Mouse (Mus musculus) CH12.LX (cell line): ENCODE measurements around the gene Pced1b. TPM values are rescaled to one million over a fixed set of nuclear protein-coding genes. Genes with fewer than 3 reads are reported as not detected.

Experiments used
- DNase-seq: peaks from one replicate; pipeline ENCODE4 v3.0.0-alpha.2; 2013; ENCODE audit errors: extremely low read depth
- H3K27ac ChIP-seq: 2 replicates; pipeline ENCODE4 v1.5.1; 2012; ENCODE audit warnings: low read depth, mild to moderate bottlenecking, control low read depth, moderate library complexity; ENCODE audit not compliant: insufficient read depth
- H3K27me3 ChIP-seq: replicated peaks from 2 replicates; pipeline ENCODE3; 2012; ENCODE audit warnings: inconsistent platforms
- H3K36me3 ChIP-seq, 2 experiments: replicated peaks in 1 of 2; 2 replicates each; pipeline versions ENCODE3 to v1.6.1; 2012; ENCODE audit warnings: inconsistent platforms in 1 of 2, low read length in 1 of 2, mild to moderate bottlenecking in 1 of 2, mixed read lengths in 1 of 2, moderate library complexity in 1 of 2; ENCODE audit not compliant: control insufficient read depth in 1 of 2, insufficient read depth in 1 of 2
- H3K4me1 ChIP-seq, 2 experiments: 2 replicates each; pipeline ENCODE4 v1.6.1; 2012; ENCODE audit warnings: inconsistent platforms in 1 of 2, moderate library complexity in 1 of 2; ENCODE audit not compliant: insufficient read depth in 2 of 2, control insufficient read depth in 1 of 2
- H3K4me2 ChIP-seq: 2 replicates; pipeline ENCODE4 v1.6.1; 2012; ENCODE audit warnings: low read depth, mild to moderate bottlenecking, control low read depth; ENCODE audit not compliant: poor library complexity, insufficient read depth, severe bottlenecking
- H3K4me3 ChIP-seq, 3 experiments: fragments of 150-350 bp in 1 of 3; sonication (generic) in 1 of 3; replicated peaks in 1 of 3; 2 replicates each; pipeline versions ENCODE3 to v1.5.1; 2011 to 2012; ENCODE audit warnings: low read depth in 2 of 3, low read length in 2 of 3, mild to moderate bottlenecking in 2 of 3, moderate library complexity in 2 of 3, control low read depth in 1 of 3, improper control_type of control experiment in 1 of 3, inconsistent platforms in 1 of 3, mixed read lengths in 1 of 3; ENCODE audit not compliant: poor library complexity in 1 of 3
- H3K79me2 ChIP-seq: replicated peaks from 2 replicates; pipeline ENCODE4 v1.6.1; 2012; ENCODE audit warnings: mild to moderate bottlenecking, moderate library complexity; ENCODE audit not compliant: control insufficient read depth, poor library complexity, insufficient read depth, severe bottlenecking; ENCODE audit errors: extremely low read depth
- H3K9ac ChIP-seq: 2 replicates; pipeline ENCODE4 v1.6.1; 2012; ENCODE audit warnings: low read depth, mild to moderate bottlenecking, control low read depth, moderate library complexity; ENCODE audit not compliant: insufficient read depth
- H3K9me3 ChIP-seq: replicated peaks from 2 replicates; pipeline ENCODE3; 2012; ENCODE audit warnings: low read length, inconsistent platforms, mixed read lengths
- BHLHE40 ChIP-seq: IDR thresholded peaks from 2 replicates; pipeline ENCODE4 v1.6.1; 2011; ENCODE audit warnings: mild to moderate bottlenecking, low read depth, low read length, improper control_type of control experiment
- CHD2 ChIP-seq: IDR thresholded peaks from 2 replicates; pipeline ENCODE4 v1.6.1; 2011; ENCODE audit warnings: low read length, improper control_type of control experiment
- CTCF ChIP-seq, 2 experiments: IDR thresholded peaks in 1 of 2; conservative IDR thresholded peaks in 1 of 2; 2 replicates each; pipeline ENCODE4 v1.5.1; 2011 to 2012; ENCODE audit warnings: low read depth in 2 of 2, low read length in 2 of 2, improper control_type of control experiment in 1 of 2, inconsistent platforms in 1 of 2, mild to moderate bottlenecking in 1 of 2, moderate library complexity in 1 of 2
- E2F4 ChIP-seq: IDR thresholded peaks from 2 replicates; pipeline ENCODE4 v1.6.1; 2011; ENCODE audit warnings: low read depth, low read length, improper control_type of control experiment; ENCODE audit not compliant: insufficient replicate concordance
- ETS1 ChIP-seq: conservative IDR thresholded peaks from 2 replicates; pipeline ENCODE4 v1.6.1; 2012; ENCODE audit warnings: low read depth, mild to moderate bottlenecking, inconsistent platforms, low read length, improper control_type of control experiment, moderate library complexity
- JUN ChIP-seq: IDR thresholded peaks from 2 replicates; pipeline ENCODE4 v1.6.1; 2011; ENCODE audit warnings: low read depth, mild to moderate bottlenecking, low read length, improper control_type of control experiment, moderate library complexity; ENCODE audit not compliant: insufficient read depth
- JUND ChIP-seq: conservative IDR thresholded peaks from 2 replicates; pipeline ENCODE4 v1.6.1; 2011; ENCODE audit warnings: low read depth, low read length, improper control_type of control experiment
- KAT2A ChIP-seq: IDR thresholded peaks from 2 replicates; pipeline ENCODE4 v1.6.1; 2012; ENCODE audit warnings: low read length, improper control_type of control experiment, inconsistent platforms; ENCODE audit not compliant: insufficient replicate concordance
- MAFK ChIP-seq: IDR thresholded peaks from 2 replicates; pipeline ENCODE4 v1.6.1; 2011; ENCODE audit warnings: low read length, improper control_type of control experiment; ENCODE audit not compliant: insufficient replicate concordance
- MYC ChIP-seq: IDR thresholded peaks from 2 replicates; pipeline ENCODE4 v1.6.1; 2011; ENCODE audit warnings: low read depth, mild to moderate bottlenecking, improper control_type of control experiment, low read length
- NRF1 ChIP-seq: IDR thresholded peaks from 2 replicates; pipeline ENCODE4 v1.6.1; 2014; ENCODE audit warnings: low read depth, mild to moderate bottlenecking, inconsistent platforms, low read length, improper control_type of control experiment, moderate library complexity
- PAX5 ChIP-seq: IDR thresholded peaks from 2 replicates; pipeline ENCODE4 v1.6.1; 2012; ENCODE audit warnings: low read length, inconsistent platforms, mixed read lengths
- POLR2A ChIP-seq: IDR thresholded peaks from 2 replicates; pipeline ENCODE4 v1.6.1; 2011; ENCODE audit warnings: low read depth, mild to moderate bottlenecking, improper control_type of control experiment, low read length
- SIN3A ChIP-seq: IDR thresholded peaks from 2 replicates; pipeline ENCODE4 v1.6.1; 2012; ENCODE audit warnings: low read length, improper control_type of control experiment, inconsistent platforms
- SMC3 ChIP-seq: IDR thresholded peaks from 2 replicates; pipeline ENCODE4 v1.6.1; 2011; ENCODE audit warnings: low read depth, low read length, improper control_type of control experiment
- TBP ChIP-seq: conservative IDR thresholded peaks from 2 replicates; pipeline ENCODE4 v1.6.1; 2011; ENCODE audit warnings: low read depth, low read length, improper control_type of control experiment
- ZC3H11A ChIP-seq: IDR thresholded peaks from 2 replicates; pipeline ENCODE4 v1.6.1; 2012; ENCODE audit warnings: low read depth, mild to moderate bottlenecking, inconsistent platforms, low read length, improper control_type of control experiment
- dilution Hi-C: fragments of 300-500 bp; cut with MboI; formaldehyde crosslinking; loops from 2 replicates; pipeline ENCODE4 v1.14.3; 2020; ENCODE audit warnings: low sequenced_read_pairs; ENCODE audit not compliant: extremely low pct_unique_long_range_greater_than_20kb, extremely low pct_ligation_motif_present
- in situ Hi-C: fragments of 300-500 bp; cut with MboI; formaldehyde crosslinking; loops from 3 replicates; pipeline ENCODE4 v1.14.3; 2019; ENCODE audit warnings: low sequenced_read_pairs, low pct_ligation_motif_present, low pct_unique_long_range_greater_than_20kb, mixed read lengths
- polyA plus RNA-seq: library from polyadenylated mRNA; unstranded; fragments of >175 nt; gene quantifications from 2 replicates; pipeline ENCODE4 v1.2.1, GENCODE M21; 2012; ENCODE audit warnings: low read depth; ENCODE audit not compliant: insufficient read length
- total RNA-seq, 2 experiments: library from RNA; depleted of rRNA; stranded (reverse); fragments of 300-350 nt in 1 of 2; fragments of >200 nt in 1 of 2; gene quantifications; 2 replicates each; pipeline ENCODE4 v1.2.3; 2012 to 2014

The Pced1b gene
- total and polyA plus RNA-seq, 3 experiments = 12.3 to 44.2 (median 21.1) TPM

DNA sequence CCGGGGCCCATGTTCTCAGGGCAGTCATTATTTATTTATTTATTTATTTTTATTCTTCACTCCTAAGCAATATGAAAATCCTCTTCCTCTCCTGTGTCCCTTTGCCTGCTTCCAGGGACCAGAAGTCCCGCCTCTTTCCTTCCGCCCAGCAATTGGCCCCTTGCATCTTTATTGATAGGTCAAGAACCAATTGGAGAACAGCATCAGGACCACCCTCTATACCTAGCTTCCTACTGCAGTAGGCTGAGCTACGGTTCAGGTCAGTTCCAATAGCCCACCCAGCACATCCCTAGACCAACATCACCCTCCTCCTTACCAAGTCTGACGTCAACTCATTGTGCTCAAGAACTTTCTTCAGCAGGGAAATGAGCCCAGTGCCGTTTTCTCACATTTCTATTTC, 99.0 kb downstream of the Pced1b start:
- H3K79me2 ChIP-seq = no peaks in the 10 kb centered on the region
- H3K4me1 ChIP-seq = peaks cover 0 to 55% of the 10 kb centered on the region in 2 experiments; a peak in 2 of 4 replicates
- H3K4me3 ChIP-seq = no peak overlapping the region
- no peak overlapping the region for H3K27ac ChIP-seq
- H3K27me3 ChIP-seq = no peaks in the 10 kb centered on the region
- H3K9me3 ChIP-seq = peaks cover 3% of the 10 kb centered on the region
- TF ChIP-seq PAX5 = no peak
- TF ChIP-seq JUND = no peak
- no peak for TF ChIP-seq TBP
- no peak for TF ChIP-seq KAT2A
- TF ChIP-seq POLR2A = no peak
- no peak for TF ChIP-seq MYC
- no peak for TF ChIP-seq CHD2
- no peak for TF ChIP-seq BHLHE40
- TF ChIP-seq E2F4 = no peak
- TF ChIP-seq NRF1 = no peak
- TF ChIP-seq JUN = no peak
- TF ChIP-seq ETS1 = no peak
- no peak for TF ChIP-seq ZC3H11A
- TF ChIP-seq CTCF (conservative IDR thresholded peaks at IDR 0.05 in 1 of 2, IDR thresholded peaks at IDR 0.05 in 1 of 2; ENCODE audit: low read depth in 2 of 2, low read length in 2 of 2) = no peak
- no peak for DNase-seq
- in situ Hi-C loops = no loop called here
- H3K4me2 ChIP-seq = no peak overlapping the region
- no peaks in the 10 kb centered on the region for H3K36me3 ChIP-seq
- dilution Hi-C loops = no loop called here
- no peak overlapping the region for H3K9ac ChIP-seq

DNA sequence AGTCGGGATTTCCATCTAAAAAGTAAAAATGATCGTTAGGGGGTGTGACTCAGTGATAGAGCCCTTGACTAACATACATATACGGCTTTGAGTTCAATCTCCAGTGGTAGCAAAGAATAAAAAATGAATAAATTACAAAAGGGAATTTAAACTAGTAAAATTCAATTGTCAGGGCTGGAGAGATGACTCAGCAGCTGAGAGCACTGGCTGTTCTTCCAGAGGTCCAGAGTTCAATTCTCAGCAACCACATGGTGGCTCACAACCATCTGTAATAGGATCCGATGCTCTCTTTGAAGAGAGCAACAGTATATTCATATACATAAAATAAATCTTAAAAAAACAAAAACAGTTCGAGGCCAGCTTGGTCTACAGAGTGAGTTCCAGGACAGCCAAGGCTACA, 99.5 kb downstream of the Pced1b start:
- Histone ChIP-seq H3K36me3 (no peaks in the 10 kb centered on the region), H3K4me2 (no peak overlapping the region), H3K4me3 (no peak overlapping the region), H3K79me2 (no peaks in the 10 kb centered on the region), H3K9ac (no peak overlapping the region), H3K4me1 (peaks cover 0 to 56% of the 10 kb centered on the region in 2 experiments; a peak in 2 of 4 replicates), H3K27me3 (no peaks in the 10 kb centered on the region), H3K27ac (no peak overlapping the region), H3K9me3 (peaks cover 3% of the 10 kb centered on the region)
- TF ChIP-seq SMC3 = peak; percentile 15; the same call in 1 of the 2 replicates
- TF ChIP-seq MAFK = peak; percentile 53; the same call in 1 of the 2 replicates
- TF ChIP-seq SIN3A = no peak
- no peak for TF ChIP-seq POLR2A
- dilution Hi-C loops = no loop called here
- in situ Hi-C loops = no loop called here
- DNase-seq = no peak
